Mouse (Mus musculus): ENCODE results near the gene Ryr2. TPM values are rescaled to one million over a fixed set of nuclear protein-coding genes. Genes with fewer than 3 reads are reported as not detected.

Gene Ryr2
- total and polyA plus RNA-seq, 2 experiments: under 0.01 TPM; not detected in 1

- no peak overlapping the region for H3K4me3 ChIP-seq (ENCODE audit: insufficient read depth, low read depth, low read length)
- H3K27me3 ChIP-seq (ENCODE audit: control insufficient read depth, insufficient read depth, low read length): no peaks in the 10 kb centered on the region
- no peaks in the 10 kb centered on the region for H3K79me2 ChIP-seq (ENCODE audit: control insufficient read depth, insufficient read depth, low read length)
- no peaks in the 10 kb centered on the region for H3K4me1 ChIP-seq (ENCODE audit: control insufficient read depth, insufficient read depth, low read length)
- H3K36me3 ChIP-seq (ENCODE audit: control insufficient read depth, insufficient read depth, low read length): no peaks in the 10 kb centered on the region
- no peak overlapping the region for H3K27ac ChIP-seq (replicated peaks; ENCODE audit: insufficient read depth, low read depth, low read length)
- 40% methylated on average over 1 of the region's 1 CpGs for WGBS
- H3K9ac ChIP-seq (ENCODE audit: low read depth, low read length): no peak overlapping the region
- TF ChIP-seq CTCF (IDR thresholded peaks at IDR 0.05; ENCODE audit: low read depth, low read length) (no peak), POLR2A (IDR thresholded peaks at IDR 0.05; ENCODE audit: extremely low read depth, insufficient read depth, low read length) (no peak)
- no peak for DNase-seq (ENCODE audit: extremely low read depth, low read depth, low spot score)
Measured at GRCm38 (mm10) chr13:11536851-11537250, 569.9 kb downstream of the Ryr2 start.

- WGBS: 39% methylated on average over 3 of the region's 3 CpGs
- no peak for DNase-seq (ENCODE audit: extremely low read depth, low read depth, low spot score)
- Histone ChIP-seq H3K36me3 (ENCODE audit: control insufficient read depth, insufficient read depth, low read length) (no peaks in the 10 kb centered on the region), H3K9ac (ENCODE audit: low read depth, low read length) (no peak overlapping the region), H3K27me3 (ENCODE audit: control insufficient read depth, insufficient read depth, low read length) (no peaks in the 10 kb centered on the region), H3K27ac (replicated peaks; ENCODE audit: insufficient read depth, low read depth, low read length) (no peak overlapping the region), H3K4me1 (ENCODE audit: control insufficient read depth, insufficient read depth, low read length) (no peaks in the 10 kb centered on the region), H3K79me2 (ENCODE audit: control insufficient read depth, insufficient read depth, low read length) (no peaks in the 10 kb centered on the region), H3K4me3 (ENCODE audit: insufficient read depth, low read depth, low read length) (no peak overlapping the region)
- TF ChIP-seq POLR2A (IDR thresholded peaks at IDR 0.05; ENCODE audit: extremely low read depth, insufficient read depth, low read length) (no peak), CTCF (IDR thresholded peaks at IDR 0.05; ENCODE audit: low read depth, low read length) (no peak)
Measured at GRCm38 (mm10) chr13:11535874-11536273, 570.9 kb downstream of the Ryr2 start.

GRCm38 (mm10) chr13:11533265-11533664 is 573.5 kb downstream of the Ryr2 start:
- Histone ChIP-seq H3K9ac (ENCODE audit: low read depth, low read length) (no peak overlapping the region), H3K4me3 (ENCODE audit: insufficient read depth, low read depth, low read length) (no peak overlapping the region), H3K36me3 (ENCODE audit: control insufficient read depth, insufficient read depth, low read length) (no peaks in the 10 kb centered on the region), H3K4me1 (ENCODE audit: control insufficient read depth, insufficient read depth, low read length) (no peaks in the 10 kb centered on the region), H3K79me2 (ENCODE audit: control insufficient read depth, insufficient read depth, low read length) (no peaks in the 10 kb centered on the region), H3K27ac (replicated peaks; ENCODE audit: insufficient read depth, low read depth, low read length) (no peak overlapping the region), H3K27me3 (ENCODE audit: control insufficient read depth, insufficient read depth, low read length) (no peaks in the 10 kb centered on the region)
- TF ChIP-seq POLR2A (IDR thresholded peaks at IDR 0.05; ENCODE audit: extremely low read depth, insufficient read depth, low read length) (no peak), CTCF (IDR thresholded peaks at IDR 0.05; ENCODE audit: low read depth, low read length) (no peak)
- 29% methylated on average over 2 of the region's 2 CpGs for WGBS
- no peak for DNase-seq (ENCODE audit: extremely low read depth, low read depth, low spot score)

- 47% methylated on average over 7 of the region's 7 CpGs for WGBS
- no peaks in the 10 kb centered on the region for H3K27me3 ChIP-seq (ENCODE audit: control insufficient read depth, insufficient read depth, low read length)
- TF ChIP-seq CTCF (IDR thresholded peaks at IDR 0.05; ENCODE audit: low read depth, low read length) (no peak), POLR2A (IDR thresholded peaks at IDR 0.05; ENCODE audit: extremely low read depth, insufficient read depth, low read length) (no peak)
- H3K79me2 ChIP-seq (ENCODE audit: control insufficient read depth, insufficient read depth, low read length): no peaks in the 10 kb centered on the region
- no peaks in the 10 kb centered on the region for H3K4me1 ChIP-seq (ENCODE audit: control insufficient read depth, insufficient read depth, low read length)
- peak; percentile 67 for DNase-seq (ENCODE audit: extremely low read depth, low read depth, low spot score)
- no peak overlapping the region for H3K9ac ChIP-seq (ENCODE audit: low read depth, low read length)
- H3K36me3 ChIP-seq (ENCODE audit: control insufficient read depth, insufficient read depth, low read length): no peaks in the 10 kb centered on the region
- no peak overlapping the region for H3K27ac ChIP-seq (replicated peaks; ENCODE audit: insufficient read depth, low read depth, low read length)
- no peak overlapping the region for H3K4me3 ChIP-seq (ENCODE audit: insufficient read depth, low read depth, low read length)
Measured at GRCm38 (mm10) chr13:11532014-11532890, 574.5 kb downstream of the Ryr2 start.

- no peaks in the 10 kb centered on the region for H3K36me3 ChIP-seq (ENCODE audit: control insufficient read depth, insufficient read depth, low read length)
- no peak for DNase-seq (ENCODE audit: extremely low read depth, low read depth, low spot score)
- TF ChIP-seq POLR2A (IDR thresholded peaks at IDR 0.05; ENCODE audit: extremely low read depth, insufficient read depth, low read length) (no peak), CTCF (IDR thresholded peaks at IDR 0.05; ENCODE audit: low read depth, low read length) (no peak)
- no peak overlapping the region for H3K9ac ChIP-seq (ENCODE audit: low read depth, low read length)
- H3K4me1 ChIP-seq (ENCODE audit: control insufficient read depth, insufficient read depth, low read length): no peaks in the 10 kb centered on the region
- 71% methylated on average over 4 of the region's 4 CpGs for WGBS
- H3K27me3 ChIP-seq (ENCODE audit: control insufficient read depth, insufficient read depth, low read length): no peaks in the 10 kb centered on the region
- no peak overlapping the region for H3K27ac ChIP-seq (replicated peaks; ENCODE audit: insufficient read depth, low read depth, low read length)
- H3K4me3 ChIP-seq (ENCODE audit: insufficient read depth, low read depth, low read length): no peak overlapping the region
- H3K79me2 ChIP-seq (ENCODE audit: control insufficient read depth, insufficient read depth, low read length): no peaks in the 10 kb centered on the region
Measured at GRCm38 (mm10) chr13:11523612-11524011, 583.1 kb downstream of the Ryr2 start.

GRCm38 (mm10) chr13:11520765-11521164 is 586.0 kb downstream of the Ryr2 start:
- no peaks in the 10 kb centered on the region for H3K27me3 ChIP-seq (ENCODE audit: control insufficient read depth, insufficient read depth, low read length)
- TF ChIP-seq POLR2A (IDR thresholded peaks at IDR 0.05; ENCODE audit: extremely low read depth, insufficient read depth, low read length) (no peak), CTCF (IDR thresholded peaks at IDR 0.05; ENCODE audit: low read depth, low read length) (no peak)
- DNase-seq (ENCODE audit: extremely low read depth, low read depth, low spot score): no peak
- H3K4me3 ChIP-seq (ENCODE audit: insufficient read depth, low read depth, low read length): no peak overlapping the region
- no peaks in the 10 kb centered on the region for H3K36me3 ChIP-seq (ENCODE audit: control insufficient read depth, insufficient read depth, low read length)
- no peaks in the 10 kb centered on the region for H3K4me1 ChIP-seq (ENCODE audit: control insufficient read depth, insufficient read depth, low read length)
- H3K79me2 ChIP-seq (ENCODE audit: control insufficient read depth, insufficient read depth, low read length): no peaks in the 10 kb centered on the region
- no peak overlapping the region for H3K27ac ChIP-seq (replicated peaks; ENCODE audit: insufficient read depth, low read depth, low read length)
- no peak overlapping the region for H3K9ac ChIP-seq (ENCODE audit: low read depth, low read length)
- WGBS: 79% methylated on average over 2 of the region's 2 CpGs
